Mouse (Mus musculus): ENCODE data around the gene Rilp. TPM values are rescaled to one million over a fixed set of nuclear protein-coding genes. Genes with fewer than 3 reads are reported as not detected.

The Rilp gene
- polyA plus RNA-seq, 1 experiment from 2014 or later = 0.27 TPM

DNA sequence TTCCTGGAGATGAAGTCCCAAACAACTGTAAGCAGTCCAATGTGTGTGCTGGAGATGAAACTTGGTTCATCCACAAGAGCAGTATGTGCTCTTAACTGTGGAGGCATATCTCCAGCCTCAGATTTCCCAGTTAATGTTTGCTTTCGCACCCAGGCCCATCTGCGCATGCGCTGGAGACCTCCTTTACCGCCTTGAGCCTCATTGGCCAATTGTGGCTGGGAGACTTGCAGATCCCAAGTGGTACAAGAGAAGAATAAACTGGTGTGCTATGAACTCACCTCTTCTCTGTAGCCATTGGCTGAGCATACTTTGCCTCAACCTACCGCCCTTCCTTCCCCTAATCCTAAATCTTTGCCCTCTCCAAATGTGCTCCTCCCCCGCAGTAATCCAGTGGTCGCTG lies 36.5 kb upstream of the Rilp start:
- no peaks in the 10 kb centered on the region for H3K9me3 ChIP-seq (replicated peaks; ENCODE audit: control insufficient read depth, low read length)
- no peaks in the 10 kb centered on the region for H3K27me3 ChIP-seq (ENCODE audit: control insufficient read depth, insufficient read depth, low read length)
- H3K9ac ChIP-seq (replicated peaks; ENCODE audit: low read length) = no peak overlapping the region
- DNase-seq (ENCODE audit: low spot score) (no peak), ATAC-seq (replicated peaks; ENCODE audit: insufficient number of reproducible peaks, low FRiP score, low TSS enrichment, low read depth) (no peak)
- no peak overlapping the region for H3K4me3 ChIP-seq (ENCODE audit: low read depth, low read length)
- 68% methylated on average over 7 of the region's 7 CpGs for WGBS
- H3K27ac ChIP-seq (replicated peaks; ENCODE audit: low read depth, low read length) = no peak overlapping the region
- H3K36me3 ChIP-seq (replicated peaks; ENCODE audit: control insufficient read depth, insufficient read depth, low read depth, low read length) = no peaks in the 10 kb centered on the region
- H3K4me1 ChIP-seq (ENCODE audit: control insufficient read depth, insufficient read depth, low read length) = no peaks in the 10 kb centered on the region
- H3K4me2 ChIP-seq (ENCODE audit: low read depth, low read length) = no peak overlapping the region; the same call in 1 of the 2 replicates

DNA sequence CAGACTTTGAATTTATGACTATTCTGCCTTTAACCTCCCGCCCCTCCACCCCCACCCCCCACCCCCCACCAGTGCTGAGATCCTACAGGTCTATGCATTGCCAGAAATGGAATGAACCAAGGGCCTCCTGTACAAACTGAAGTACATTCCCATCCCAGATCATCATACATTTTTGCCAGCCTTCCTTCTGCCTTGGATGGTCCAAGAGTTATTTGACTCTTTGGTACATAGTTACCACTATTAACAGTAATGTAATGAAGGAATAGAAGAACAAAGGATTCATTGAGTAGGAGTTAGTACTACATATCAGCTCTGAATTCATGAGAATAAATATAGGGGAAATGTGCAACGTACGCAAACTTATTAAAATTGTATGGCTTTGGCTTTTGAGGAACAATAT lies 23.7 kb upstream of the Rilp start:
- Histone ChIP-seq H3K36me3 (replicated peaks; ENCODE audit: control insufficient read depth, insufficient read depth, low read depth, low read length) (peaks cover 4% of the 10 kb centered on the region), H3K4me1 (ENCODE audit: control insufficient read depth, insufficient read depth, low read length) (peaks cover 3% of the 10 kb centered on the region), H3K9ac (replicated peaks; ENCODE audit: low read length) (no peak overlapping the region), H3K4me2 (ENCODE audit: low read depth, low read length) (no peak overlapping the region), H3K27ac (replicated peaks; ENCODE audit: low read depth, low read length) (no peak overlapping the region), H3K27me3 (ENCODE audit: control insufficient read depth, insufficient read depth, low read length) (no peaks in the 10 kb centered on the region), H3K4me3 (ENCODE audit: low read depth, low read length) (no peak overlapping the region), H3K9me3 (replicated peaks; ENCODE audit: control insufficient read depth, low read length) (no peaks in the 10 kb centered on the region)
- WGBS = 28% methylated on average over 3 of the region's 3 CpGs
- no peak for DNase-seq (ENCODE audit: low spot score)
- ATAC-seq (replicated peaks; ENCODE audit: insufficient number of reproducible peaks, low FRiP score, low TSS enrichment, low read depth) = 0 out of 2 replicates have a peak, but pooled peaks have one; percentile 16

GRCm38 (mm10) chr11:75486601-75487285 lies 23.2 kb upstream of the Rilp start, which contains the start of gene Prpf8:
Gene Prpf8 (plus strand): TSS chr11:75486816.
- Histone ChIP-seq H3K4me2 (ENCODE audit: low read depth, low read length) (peak within 1 kb of the TSS; percentile 82), H3K4me3 (ENCODE audit: low read depth, low read length) (peak within 1 kb of the TSS; percentile 94), H3K9ac (replicated peaks; ENCODE audit: low read length) (peak within 1 kb of the TSS; percentile 93), H3K9me3 (replicated peaks; ENCODE audit: control insufficient read depth, low read length) (no peaks in the 10 kb centered on the region), H3K27me3 (ENCODE audit: control insufficient read depth, insufficient read depth, low read length) (no peaks in the 10 kb centered on the region), H3K27ac (replicated peaks; ENCODE audit: low read depth, low read length) (peak within 1 kb of the TSS; percentile 54; the same call in 1 of the 2 replicates), H3K36me3 (replicated peaks; ENCODE audit: control insufficient read depth, insufficient read depth, low read depth, low read length) (peaks cover 4% of the 10 kb centered on the region), H3K4me1 (ENCODE audit: control insufficient read depth, insufficient read depth, low read length) (peaks cover 3% of the 10 kb centered on the region)
- DNase-seq (ENCODE audit: low spot score) = peak; percentile 98
- WGBS = under 1% methylated on average over 51 of the region's 52 CpGs
- peak; percentile 97 for ATAC-seq (replicated peaks; ENCODE audit: insufficient number of reproducible peaks, low FRiP score, low TSS enrichment, low read depth)

GRCm38 (mm10) chr11:75487496-75487895 lies 22.4 kb upstream of the Rilp start:
- peak overlapping the region; percentile 93 for H3K9ac ChIP-seq (replicated peaks; ENCODE audit: low read length)
- peak overlapping the region; percentile 94 for H3K4me3 ChIP-seq (ENCODE audit: low read depth, low read length)
- 33% methylated on average over 6 of the region's 6 CpGs for WGBS
- ATAC-seq (replicated peaks; ENCODE audit: insufficient number of reproducible peaks, low FRiP score, low TSS enrichment, low read depth) (no peak), DNase-seq (ENCODE audit: low spot score) (no peak)
- peaks cover 7% of the 10 kb centered on the region for H3K36me3 ChIP-seq (replicated peaks; ENCODE audit: control insufficient read depth, insufficient read depth, low read depth, low read length)
- H3K4me1 ChIP-seq (ENCODE audit: control insufficient read depth, insufficient read depth, low read length) = peaks cover 3% of the 10 kb centered on the region
- H3K27me3 ChIP-seq (ENCODE audit: control insufficient read depth, insufficient read depth, low read length) = no peaks in the 10 kb centered on the region
- no peak overlapping the region for H3K27ac ChIP-seq (replicated peaks; ENCODE audit: low read depth, low read length)
- H3K9me3 ChIP-seq (replicated peaks; ENCODE audit: control insufficient read depth, low read length) = no peaks in the 10 kb centered on the region
- peak overlapping the region; percentile 82 for H3K4me2 ChIP-seq (ENCODE audit: low read depth, low read length)

GRCm38 (mm10) chr11:75494296-75495049 lies 15.4 kb upstream of the Rilp start:
- no peak overlapping the region for H3K4me3 ChIP-seq (ENCODE audit: low read depth, low read length)
- no peak overlapping the region for H3K4me2 ChIP-seq (ENCODE audit: low read depth, low read length)
- H3K9ac ChIP-seq (replicated peaks; ENCODE audit: low read length) = no peak overlapping the region
- H3K27me3 ChIP-seq (ENCODE audit: control insufficient read depth, insufficient read depth, low read length) = no peaks in the 10 kb centered on the region
- peaks cover 43% of the 10 kb centered on the region for H3K36me3 ChIP-seq (replicated peaks; ENCODE audit: control insufficient read depth, insufficient read depth, low read depth, low read length)
- 94% methylated on average over 10 of the region's 10 CpGs for WGBS
- H3K9me3 ChIP-seq (replicated peaks; ENCODE audit: control insufficient read depth, low read length) = no peaks in the 10 kb centered on the region
- ATAC-seq (replicated peaks; ENCODE audit: insufficient number of reproducible peaks, low FRiP score, low TSS enrichment, low read depth) = no peak
- no peak overlapping the region for H3K27ac ChIP-seq (replicated peaks; ENCODE audit: low read depth, low read length)
- H3K4me1 ChIP-seq (ENCODE audit: control insufficient read depth, insufficient read depth, low read length) = no peaks in the 10 kb centered on the region
- DNase-seq (ENCODE audit: low spot score) = no peak

DNA sequence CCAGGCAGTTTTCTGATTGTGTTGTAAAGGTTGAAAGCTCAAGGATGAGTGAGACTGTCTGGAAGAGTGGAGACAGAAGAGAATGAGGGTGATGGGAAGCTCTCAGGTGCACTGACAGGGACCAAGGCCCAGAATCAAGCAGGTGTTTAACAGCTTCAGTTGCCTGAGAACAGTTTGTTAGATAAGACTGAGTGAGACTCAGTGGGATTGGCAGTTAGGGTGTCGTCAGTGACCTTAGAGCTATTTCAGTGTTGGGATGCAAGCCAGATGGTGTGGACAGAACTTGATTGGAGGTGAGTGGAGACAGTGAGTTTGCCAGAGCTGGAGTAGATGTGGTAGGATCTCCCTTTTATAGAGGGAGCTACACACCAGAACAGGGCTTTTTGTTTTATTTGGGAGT lies 11.8 kb upstream of the Rilp start:
- 79% methylated on average over 1 of the region's 1 CpGs for WGBS
- H3K4me3 ChIP-seq (ENCODE audit: low read depth, low read length) = no peak overlapping the region
- H3K27ac ChIP-seq (replicated peaks; ENCODE audit: low read depth, low read length) = no peak overlapping the region
- H3K27me3 ChIP-seq (ENCODE audit: control insufficient read depth, insufficient read depth, low read length) = no peaks in the 10 kb centered on the region
- H3K36me3 ChIP-seq (replicated peaks; ENCODE audit: control insufficient read depth, insufficient read depth, low read depth, low read length) = peaks cover 51% of the 10 kb centered on the region
- no peak overlapping the region for H3K9ac ChIP-seq (replicated peaks; ENCODE audit: low read length)
- H3K4me2 ChIP-seq (ENCODE audit: low read depth, low read length) = no peak overlapping the region
- no peaks in the 10 kb centered on the region for H3K4me1 ChIP-seq (ENCODE audit: control insufficient read depth, insufficient read depth, low read length)
- no peaks in the 10 kb centered on the region for H3K9me3 ChIP-seq (replicated peaks; ENCODE audit: control insufficient read depth, low read length)
- no peak for DNase-seq (ENCODE audit: low spot score)
- ATAC-seq (replicated peaks; ENCODE audit: insufficient number of reproducible peaks, low FRiP score, low TSS enrichment, low read depth) = no peak

GRCm38 (mm10) chr11:75508162-75508561 lies 1.7 kb upstream of the Rilp start:
- 93% methylated on average over 4 of the region's 4 CpGs for WGBS
- H3K36me3 ChIP-seq (replicated peaks; ENCODE audit: control insufficient read depth, insufficient read depth, low read depth, low read length) = peaks cover 23% of the 10 kb centered on the region

GRCm38 (mm10) chr11:75508904-75509303 lies 990 bp upstream of the Rilp start:
- H3K36me3 ChIP-seq (replicated peaks; ENCODE audit: control insufficient read depth, insufficient read depth, low read depth, low read length) = peaks cover 19% of the 10 kb centered on the region
- H3K4me3 ChIP-seq (ENCODE audit: low read depth, low read length) = no peak overlapping the region
- H3K4me2 ChIP-seq (ENCODE audit: low read depth, low read length) = no peak overlapping the region
- 69% methylated on average over 8 of the region's 8 CpGs for WGBS
- H3K9me3 ChIP-seq (replicated peaks; ENCODE audit: control insufficient read depth, low read length) = no peaks in the 10 kb centered on the region
- H3K27me3 ChIP-seq (ENCODE audit: control insufficient read depth, insufficient read depth, low read length) = no peaks in the 10 kb centered on the region
- DNase-seq (ENCODE audit: low spot score) = no peak
- peaks cover 7% of the 10 kb centered on the region for H3K4me1 ChIP-seq (ENCODE audit: control insufficient read depth, insufficient read depth, low read length)
- H3K27ac ChIP-seq (replicated peaks; ENCODE audit: low read depth, low read length) = no peak overlapping the region
- ATAC-seq (replicated peaks; ENCODE audit: insufficient number of reproducible peaks, low FRiP score, low TSS enrichment, low read depth) = no peak
- no peak overlapping the region for H3K9ac ChIP-seq (replicated peaks; ENCODE audit: low read length)

More at GRCm38 (mm10) chr11:75508162-75508561, 1.7 kb upstream of the Rilp start:
- Histone ChIP-seq H3K9ac (replicated peaks; ENCODE audit: low read length) (no peak overlapping the region), H3K4me3 (ENCODE audit: low read depth, low read length) (no peak overlapping the region), H3K9me3 (replicated peaks; ENCODE audit: control insufficient read depth, low read length) (no peaks in the 10 kb centered on the region), H3K27me3 (ENCODE audit: control insufficient read depth, insufficient read depth, low read length) (no peaks in the 10 kb centered on the region), H3K4me2 (ENCODE audit: low read depth, low read length) (no peak overlapping the region), H3K4me1 (ENCODE audit: control insufficient read depth, insufficient read depth, low read length) (peaks cover 7% of the 10 kb centered on the region), H3K27ac (replicated peaks; ENCODE audit: low read depth, low read length) (no peak overlapping the region)
- DNase-seq (ENCODE audit: low spot score) = no peak
- no peak for ATAC-seq (replicated peaks; ENCODE audit: insufficient number of reproducible peaks, low FRiP score, low TSS enrichment, low read depth)
